Mouse (Mus musculus) CD8-positive naive resting alpha-beta T cell, adult 2 months (primary cell): ENCODE measurements around the gene Sgf29.
A peak's percentile ranks its signal among the peaks of the same experiment; 100 is the strongest.

Experiments used
- DNase-seq, 2 experiments: peaks; one replicate each; pipeline ENCODE4 v3.0.0; 2022; ENCODE audit warnings: low read depth in 2 of 2, low spot score in 2 of 2

Gene Sgf29

DNA sequence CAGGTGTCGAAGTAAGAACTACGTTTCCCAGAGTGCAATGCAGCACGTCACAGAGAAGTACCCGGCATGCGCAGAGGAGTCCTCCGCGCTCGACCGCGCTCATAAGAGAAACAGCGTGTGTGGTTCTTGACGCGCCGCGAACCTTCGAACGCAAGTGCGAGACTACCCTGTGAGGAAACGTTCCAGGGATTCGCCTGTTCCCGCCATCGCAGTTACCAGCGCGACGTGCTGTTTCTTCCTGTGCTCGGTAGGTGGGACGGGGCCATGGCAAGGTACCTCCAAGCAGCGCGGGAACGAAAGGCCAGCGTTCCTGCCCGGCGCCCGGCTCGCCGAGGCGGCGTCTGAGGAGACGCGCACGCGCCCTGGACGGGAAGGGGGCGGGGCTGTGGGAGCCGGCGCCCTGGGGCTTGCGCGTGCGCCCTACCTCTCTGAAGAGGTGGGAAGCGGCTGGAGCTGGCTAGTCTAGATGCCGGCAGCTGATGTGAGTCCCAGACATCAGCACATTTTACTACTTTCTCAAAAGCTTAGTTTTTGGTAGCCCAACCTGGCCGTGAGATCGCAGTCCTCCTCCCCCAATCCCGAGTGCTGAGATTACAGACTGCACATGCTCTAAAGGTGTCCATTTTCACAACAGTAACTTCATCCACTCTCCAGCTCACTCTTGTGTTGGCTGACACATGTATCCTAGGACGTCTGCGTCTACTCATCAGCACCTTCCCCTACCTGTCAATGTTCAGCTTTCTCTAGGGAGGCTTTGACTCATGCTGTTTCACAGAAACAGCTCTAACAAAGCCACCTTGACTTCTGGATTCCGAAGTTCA lies at the start of gene Sgf29:
TSS of gene Sgf29 (plus strand) at position 79 of the 821 bp plus-strand sequence.
- DNase-seq = peak; percentile 84 to 88

DNA sequence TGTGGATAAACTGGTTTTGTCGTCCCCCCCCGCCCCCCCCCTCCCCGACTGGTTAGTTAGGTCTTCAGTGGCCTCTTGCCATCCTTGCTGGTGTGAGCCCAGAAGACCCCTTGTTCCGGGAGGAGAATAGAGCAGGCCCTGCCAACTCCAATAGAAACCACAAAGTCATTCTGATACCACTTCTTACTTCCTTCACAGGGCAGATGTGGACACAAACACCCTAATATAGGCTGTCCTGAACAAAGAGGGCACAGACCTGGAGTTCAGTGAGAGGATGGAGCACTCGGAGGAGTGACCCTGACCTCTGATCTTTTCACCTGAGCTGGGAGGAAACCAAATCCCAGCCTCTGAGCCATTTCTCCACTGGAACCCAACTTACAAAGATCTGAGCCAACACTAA lies 47.2 kb upstream of the Sgf29 start:
- DNase-seq = no peak

DNA sequence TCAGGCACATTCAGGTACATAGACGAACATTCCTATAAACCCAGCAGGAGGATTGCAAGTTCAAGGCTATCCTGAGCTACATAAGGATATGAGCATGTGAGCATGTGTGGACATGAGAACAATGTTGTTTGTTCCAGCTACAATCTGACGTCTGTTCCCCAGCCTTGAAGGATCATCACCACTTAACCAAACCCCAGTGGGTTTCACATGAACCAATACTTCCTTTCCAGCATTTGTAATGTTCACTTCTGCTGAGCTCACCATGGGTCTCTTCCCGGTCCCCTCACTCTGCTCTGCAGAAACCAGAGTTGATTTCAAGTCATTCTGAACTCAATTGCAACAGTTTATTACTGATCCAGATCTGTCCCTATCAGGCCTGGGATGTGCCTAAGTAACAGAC lies 46.5 kb upstream of the Sgf29 start:
- DNase-seq = no peak

DNA sequence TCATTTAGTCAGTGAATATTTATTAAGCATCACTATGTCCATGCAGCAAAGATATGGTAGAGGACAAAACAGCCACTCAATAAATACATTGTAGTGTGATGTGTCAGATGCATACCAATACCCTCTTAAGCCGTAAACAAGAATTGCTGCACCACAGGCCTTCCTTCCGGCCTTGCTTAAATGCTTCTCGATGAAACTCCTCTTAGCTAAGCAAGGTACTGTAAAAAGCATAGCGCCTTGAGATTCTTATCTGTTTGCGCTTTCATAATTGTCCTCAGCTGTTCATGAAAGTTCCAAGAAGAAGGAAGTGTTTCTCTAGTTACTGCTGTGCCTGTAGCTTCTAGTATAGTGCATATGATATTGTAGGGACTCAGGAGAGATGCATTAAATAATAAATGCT lies 42.5 kb upstream of the Sgf29 start:
- no peak for DNase-seq

DNA sequence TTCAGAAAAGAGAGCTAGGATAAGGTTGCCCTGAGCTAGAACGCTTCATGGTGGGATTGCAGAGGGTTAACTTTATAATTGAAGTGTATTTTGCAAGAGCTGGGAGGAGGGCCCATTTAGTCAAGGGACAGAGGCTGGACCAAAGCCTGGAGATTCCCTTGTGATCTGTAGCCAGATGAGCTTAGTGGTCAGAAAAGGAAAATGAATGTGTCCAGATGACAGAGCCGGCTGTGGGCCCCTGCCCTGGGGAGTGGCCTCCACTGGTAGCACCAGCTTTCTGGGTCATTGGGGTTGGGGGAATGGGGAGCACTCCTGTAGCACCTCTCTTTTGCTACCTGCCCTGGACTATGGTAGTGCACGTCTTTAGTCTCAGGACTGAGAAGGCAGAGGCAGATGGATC lies 42.0 kb upstream of the Sgf29 start:
- no peak for DNase-seq

DNA sequence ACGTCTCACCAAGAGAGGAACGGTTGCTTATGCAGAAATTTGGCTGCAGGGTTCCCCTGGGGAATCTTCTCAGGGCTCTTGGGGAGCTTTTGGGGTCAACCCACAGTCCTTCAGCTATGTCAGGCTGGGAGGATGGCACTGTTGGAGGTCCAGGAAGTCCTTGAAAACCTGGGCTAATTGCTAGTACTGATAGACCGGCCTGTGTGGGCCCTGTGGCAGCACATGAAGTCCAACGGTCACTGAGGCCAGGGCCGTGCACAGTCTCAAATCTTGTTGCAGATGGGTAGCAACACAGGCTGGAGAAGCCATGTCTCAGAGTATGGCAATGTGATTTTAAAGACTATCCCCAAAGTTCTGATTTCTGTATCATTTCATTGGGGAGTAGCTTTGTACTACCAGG lies 41.3 kb upstream of the Sgf29 start:
- DNase-seq = no peak

DNA sequence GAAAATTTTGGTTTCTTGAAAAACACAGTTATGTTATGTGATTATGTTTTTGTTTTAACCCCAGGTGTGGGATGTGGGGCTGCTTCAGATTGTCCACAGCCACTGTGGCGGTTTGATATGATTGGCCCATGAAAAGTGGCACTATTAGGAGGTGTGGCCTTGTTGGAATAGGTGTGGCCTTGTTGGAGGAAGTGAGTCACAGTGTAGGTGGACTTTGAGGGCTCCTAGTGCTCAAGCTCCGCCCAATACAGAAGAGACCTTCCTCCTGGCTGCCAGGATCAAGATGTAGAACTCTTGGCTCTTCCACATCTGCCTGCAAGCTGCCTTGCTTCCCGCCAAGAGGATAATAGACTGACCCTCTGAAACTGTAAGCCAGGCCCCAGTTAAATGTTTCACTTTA lies 36.4 kb upstream of the Sgf29 start:
- DNase-seq = no peak

DNA sequence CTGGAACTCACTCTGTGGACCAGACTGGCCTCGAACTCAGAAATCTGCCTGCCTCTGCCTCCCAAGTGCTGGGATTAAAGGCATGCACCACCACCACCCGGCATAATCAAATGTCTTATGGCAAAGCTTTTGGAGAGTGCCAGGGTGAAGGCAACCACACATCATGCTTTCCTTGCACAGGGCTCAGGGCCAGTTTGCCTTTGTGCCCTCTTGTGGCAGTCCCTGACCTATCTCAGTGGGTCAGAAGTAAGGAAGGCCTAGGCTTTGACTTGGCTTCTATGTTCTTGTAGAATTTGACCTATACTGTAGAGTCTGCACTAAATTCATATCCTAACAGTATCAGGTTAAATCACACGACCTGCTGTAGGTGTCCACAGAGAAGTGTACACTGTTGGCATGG lies 32.4 kb upstream of the Sgf29 start:
- DNase-seq = no peak

DNA sequence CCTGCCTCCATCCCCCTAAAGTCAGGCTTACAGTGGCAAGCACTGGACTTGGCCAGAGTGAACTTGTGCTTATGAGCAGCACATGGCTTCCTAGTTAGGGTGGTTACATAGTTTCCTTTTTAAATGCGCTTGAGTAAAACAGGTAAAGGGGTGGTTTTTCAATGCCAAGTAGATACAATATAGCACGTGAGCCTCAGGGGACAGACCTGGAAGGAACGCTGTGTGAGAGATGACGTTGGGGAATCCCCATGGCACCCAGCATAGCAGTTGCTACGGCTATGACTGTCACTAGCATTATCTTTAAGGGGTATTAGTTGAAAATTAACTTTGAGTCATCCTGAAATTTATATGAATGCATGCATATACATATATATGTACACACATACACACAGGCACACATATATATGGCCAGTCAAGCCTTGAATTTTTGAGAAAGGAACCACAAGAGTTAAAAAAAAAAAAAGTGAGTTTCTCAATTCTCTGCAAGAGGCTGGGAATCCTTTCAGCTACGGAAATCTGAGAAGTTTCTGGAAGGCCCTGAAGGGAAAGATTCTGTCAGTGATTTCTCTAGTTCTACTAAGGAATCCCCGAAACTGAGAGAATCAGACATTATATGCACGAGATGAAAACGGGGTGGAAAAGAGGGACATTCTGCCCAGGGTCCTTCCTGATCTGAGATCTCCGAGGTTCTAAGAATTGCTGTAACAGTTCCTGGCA lies 29.4 kb upstream of the Sgf29 start:
- DNase-seq = no peak

DNA sequence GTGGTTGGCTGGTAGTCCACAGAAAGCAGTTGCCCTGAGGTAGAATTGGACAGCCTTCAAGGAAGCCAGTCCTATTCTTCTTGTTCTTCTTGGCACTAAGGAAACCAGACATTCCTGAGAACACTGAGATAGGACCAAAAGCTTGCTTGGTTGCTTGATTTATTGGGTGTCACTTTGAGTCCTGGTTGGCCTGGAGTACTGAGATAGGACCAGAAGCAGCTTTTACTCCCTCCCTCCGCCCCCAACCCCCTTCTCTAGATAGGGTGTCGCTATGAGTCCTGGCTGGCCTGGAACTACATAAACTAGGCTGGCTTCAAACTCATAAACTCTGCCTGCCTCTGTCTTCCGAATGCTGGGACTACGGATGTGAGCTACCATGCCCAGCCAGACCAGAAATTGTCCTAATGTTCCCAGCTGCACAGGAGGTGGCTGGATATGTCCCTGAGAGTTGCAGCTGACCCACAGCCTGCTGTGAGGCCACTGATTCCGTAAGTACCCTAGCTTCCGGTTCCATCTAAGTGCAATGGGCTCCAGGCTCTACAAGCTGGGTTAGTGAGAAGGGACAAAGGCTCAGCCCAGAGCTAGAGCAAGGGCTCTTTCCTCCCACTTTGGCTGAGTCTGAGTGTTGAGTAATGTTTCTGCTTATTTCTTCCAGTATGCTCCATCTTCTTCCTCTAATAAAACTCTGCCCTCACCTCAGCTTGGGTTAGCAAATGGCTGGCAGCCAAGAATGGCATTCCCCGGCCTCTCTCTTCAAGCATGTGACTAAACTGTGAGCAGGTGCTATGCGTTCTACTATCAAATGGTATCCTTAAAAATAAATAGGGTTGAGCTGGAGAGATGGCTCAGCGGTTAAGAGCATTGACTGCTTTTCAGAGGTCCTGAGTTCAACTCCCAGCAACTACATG lies 27.4 kb upstream of the Sgf29 start:
- no peak for DNase-seq

DNA sequence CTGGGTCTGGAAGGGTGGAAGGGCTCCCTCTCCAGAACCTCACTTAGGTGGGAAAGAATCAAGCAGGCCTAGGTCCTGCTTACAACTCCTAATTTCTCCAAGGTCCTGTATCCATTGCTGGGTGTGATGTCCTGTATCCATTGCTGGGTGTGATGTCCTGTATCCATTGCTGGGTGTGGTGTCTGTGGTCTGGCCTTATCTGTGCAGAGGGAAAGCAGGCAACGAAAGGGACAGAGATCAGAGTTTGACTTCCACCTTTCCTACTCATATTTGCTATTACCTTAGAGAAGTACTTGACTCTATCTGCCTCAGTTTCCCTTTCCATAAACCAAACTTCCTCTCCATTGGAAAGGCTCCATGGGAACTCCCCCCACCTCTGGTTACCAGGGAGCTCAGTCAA lies 25.7 kb upstream of the Sgf29 start:
- DNase-seq = no peak

DNA sequence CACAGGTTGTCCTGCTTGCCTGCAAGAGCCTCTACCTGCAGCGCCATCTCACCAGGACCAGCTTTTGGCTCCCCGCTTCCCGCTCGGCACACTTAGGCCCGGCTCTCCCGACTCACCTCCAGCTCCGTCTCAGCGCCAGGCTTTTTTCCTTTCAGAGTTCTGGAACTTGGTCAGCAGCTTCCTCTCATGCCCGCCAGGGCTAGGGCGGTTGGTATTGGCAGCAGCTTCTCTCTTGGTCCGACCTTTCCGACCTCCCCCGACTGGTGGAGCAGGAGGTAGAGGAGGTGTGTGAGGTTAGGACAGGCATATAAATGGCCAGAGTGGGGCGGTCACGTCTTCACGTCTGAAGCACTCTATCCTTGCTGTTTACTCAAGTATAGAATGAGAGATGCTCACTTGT lies 24.3 kb upstream of the Sgf29 start:
- DNase-seq = no peak

DNA sequence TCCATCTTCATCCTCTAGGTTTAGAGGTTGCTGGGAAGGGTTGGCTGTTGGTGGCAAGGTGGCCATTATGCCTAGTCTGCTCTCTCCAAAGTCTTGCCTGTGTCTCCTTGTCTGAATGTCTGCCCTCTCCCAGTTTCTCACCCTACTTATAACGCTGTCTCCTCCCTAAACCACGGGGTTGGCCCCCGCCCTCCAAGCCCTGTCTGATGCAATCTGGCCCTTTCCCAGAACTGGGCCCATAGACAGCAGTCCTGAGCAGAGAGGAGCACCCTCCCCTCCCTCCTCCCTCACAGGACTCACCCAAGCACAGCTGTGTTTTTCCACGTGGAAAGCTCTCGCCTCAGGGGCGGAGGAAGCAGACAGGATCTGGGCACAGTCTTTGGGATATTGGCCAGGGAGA lies 23.7 kb upstream of the Sgf29 start:
- no peak for DNase-seq

DNA sequence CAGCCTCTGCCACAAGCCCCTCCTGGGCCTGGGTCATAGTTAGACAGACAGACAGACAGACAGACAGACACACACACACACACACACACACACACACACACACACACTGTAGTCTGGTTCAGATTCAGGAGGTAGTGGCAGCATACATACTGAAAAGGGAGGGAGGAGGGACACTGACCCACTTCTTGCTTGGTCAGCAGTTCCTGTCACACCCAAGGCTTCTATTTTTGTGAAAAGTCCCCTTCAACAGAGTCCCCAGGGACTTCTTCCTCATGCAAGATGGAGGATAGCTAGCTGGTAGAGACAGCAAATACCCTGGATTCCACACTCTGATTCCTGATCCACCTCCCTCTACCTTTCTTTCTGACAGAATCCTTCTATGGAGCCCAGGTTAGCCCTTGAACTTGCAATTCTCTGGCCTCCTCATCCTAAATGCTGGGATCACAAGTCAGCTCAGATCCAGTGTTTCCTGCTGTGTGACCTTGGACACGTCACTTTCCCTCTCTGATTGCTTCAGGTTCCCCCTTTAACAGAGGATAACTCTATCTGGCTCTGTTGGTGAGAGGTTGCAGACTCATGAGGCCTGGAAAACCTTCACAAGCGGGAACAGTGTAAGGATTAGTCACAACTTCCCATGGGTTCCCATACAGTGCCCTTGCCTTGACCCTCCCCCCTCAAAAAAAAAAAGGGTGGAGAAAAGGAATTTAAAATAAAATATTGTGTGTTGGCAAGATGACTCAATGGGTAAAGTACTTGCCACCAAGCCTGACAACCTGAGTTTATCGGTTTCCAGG lies 23.1 kb upstream of the Sgf29 start:
- DNase-seq = no peak

DNA sequence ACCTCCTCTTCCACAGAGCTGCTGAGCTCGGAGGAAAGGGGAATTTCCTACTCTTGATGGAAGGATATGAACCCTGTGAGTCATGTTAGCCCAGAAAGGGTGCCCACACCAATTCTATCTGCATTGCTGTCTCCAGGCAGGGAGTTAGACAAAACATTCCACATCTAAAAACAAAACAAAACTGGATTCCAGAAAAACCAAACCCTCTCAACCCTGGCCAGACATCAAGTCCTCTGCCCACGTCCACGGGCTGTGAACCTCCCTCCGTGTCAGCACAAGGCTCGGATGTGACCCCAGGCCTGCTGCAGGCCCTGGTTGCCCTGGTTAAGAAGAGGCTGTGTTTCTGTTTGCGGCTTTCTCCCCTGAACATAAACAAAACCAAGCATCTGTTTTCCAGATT lies 21.0 kb upstream of the Sgf29 start:
- no peak for DNase-seq

DNA sequence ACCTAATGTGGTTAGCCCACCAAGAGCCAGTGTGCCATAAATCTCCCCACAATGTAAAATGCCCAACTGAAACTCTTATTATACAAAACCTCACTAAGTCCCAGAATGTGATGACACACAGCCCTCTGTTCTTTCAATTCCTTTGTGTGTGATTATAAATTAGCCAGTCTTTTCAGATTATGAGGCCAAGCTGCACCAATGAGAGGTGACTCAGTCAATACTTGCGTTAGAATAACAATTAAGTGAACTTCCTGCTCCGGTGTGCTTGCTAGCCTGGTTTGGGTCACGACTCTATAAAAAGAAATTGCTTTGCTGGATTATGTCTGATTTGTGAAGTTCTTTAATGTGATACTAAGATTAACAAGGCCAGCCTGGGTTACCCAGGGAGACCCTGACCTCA lies 19.2 kb upstream of the Sgf29 start:
- DNase-seq = no peak

DNA sequence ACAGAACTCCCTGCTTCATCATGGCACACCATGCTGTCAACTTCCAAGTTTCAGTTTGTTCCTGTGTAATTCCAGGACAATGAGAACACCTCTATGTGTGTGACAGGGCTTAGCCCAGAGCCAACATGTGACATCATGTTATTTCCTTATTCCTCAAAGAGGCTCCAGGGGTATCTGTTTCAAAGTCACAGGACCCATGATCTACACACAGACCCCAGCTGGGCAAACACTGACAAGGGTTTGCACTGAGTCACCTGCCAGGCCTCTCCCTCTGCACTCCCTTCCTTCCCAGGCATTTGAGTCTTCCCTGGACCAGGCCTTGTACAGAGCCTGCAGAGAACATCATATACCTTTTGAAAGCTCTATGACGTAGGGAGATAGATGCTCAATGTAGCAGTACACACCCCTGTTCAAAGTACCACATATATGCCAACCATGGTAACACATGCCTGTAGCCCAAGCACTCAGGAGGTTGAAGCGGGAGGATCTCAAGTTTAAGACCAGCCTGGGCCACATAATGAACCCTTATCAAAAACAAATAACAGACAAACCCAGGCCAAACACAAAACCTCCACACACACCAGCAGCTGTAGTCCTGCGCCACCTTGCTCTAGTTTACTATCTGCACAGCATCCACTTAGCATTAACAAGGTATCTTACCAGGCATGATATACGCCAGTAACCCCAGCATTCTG lies 18.1 kb upstream of the Sgf29 start, which contains the start of gene Nupr1:
TSS of gene Nupr1 (minus strand) at position 38 of the 695 bp plus-strand sequence.
- DNase-seq = no peak

DNA sequence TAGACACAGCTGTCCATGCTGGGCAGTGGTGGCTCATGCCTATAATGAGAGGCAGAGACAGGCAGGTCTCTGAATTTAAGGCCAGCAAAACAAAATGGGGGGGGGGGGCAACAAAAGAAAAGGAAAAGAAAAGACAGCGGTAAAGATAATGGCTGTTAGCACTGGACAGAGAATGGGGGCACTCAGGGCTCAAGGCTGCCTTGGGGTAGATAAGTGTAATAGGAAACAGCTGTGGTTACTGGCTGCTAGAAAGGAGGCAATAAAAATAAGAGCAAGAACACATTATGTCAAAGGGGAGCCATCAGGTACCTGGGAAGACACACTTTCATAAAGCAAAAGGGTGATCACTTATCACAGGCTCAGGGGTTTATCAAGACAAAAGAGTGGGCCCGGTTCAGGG lies 16.6 kb upstream of the Sgf29 start:
- no peak for DNase-seq

DNA sequence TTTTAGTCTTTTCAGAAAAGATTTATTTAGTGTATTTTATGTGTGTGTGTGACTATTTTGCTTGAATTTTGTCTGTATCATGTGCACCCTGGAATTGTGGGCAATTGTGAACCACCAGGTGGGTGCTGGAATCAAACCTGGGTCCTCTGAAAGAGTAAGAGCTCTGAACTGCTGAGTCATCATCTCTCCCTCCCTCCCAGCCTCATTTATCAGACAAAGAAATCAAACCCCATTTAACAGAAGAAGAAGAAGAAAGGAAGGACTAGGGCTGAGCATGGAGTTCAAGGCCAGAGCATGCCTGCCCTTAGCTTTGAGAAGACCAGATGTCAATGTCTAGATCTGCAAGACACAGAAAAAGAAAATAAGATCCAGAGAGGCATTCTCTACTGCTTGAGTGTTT lies 13.7 kb upstream of the Sgf29 start:
- DNase-seq = no peak
